Mouse (Mus musculus): ENCODE measurements at regions not wholly inside any gene's neighbourhood (a gene's known extent, or its start where the extent isn't known, plus 50 kb on each side); places are given as distances from the start of the nearest gene placed in this dataset.
"Not testable (repeated sequence)": the region's sequence is repeated elsewhere in the genome, so short reads cannot be mapped to it uniquely, and the experiment has no call there.

- no peaks in the 10 kb centered on the region for H3K4me1 ChIP-seq (ENCODE audit: insufficient read depth, low read length)
- H3K9me3 ChIP-seq (ENCODE audit: low read length) = no peaks in the 10 kb centered on the region
- H3K4me2 ChIP-seq (ENCODE audit: low read depth, low read length) = no peak overlapping the region
- TF ChIP-seq CTCF (IDR thresholded peaks at IDR 0.05; ENCODE audit: low read depth) = no peak
- H3K27me3 ChIP-seq (ENCODE audit: insufficient read depth, low read length) = no peaks in the 10 kb centered on the region
- no peak overlapping the region for H3K9ac ChIP-seq (replicated peaks; ENCODE audit: low read length)
- no peak overlapping the region for H3K27ac ChIP-seq
- ATAC-seq (no peak), DNase-seq (ENCODE audit: low spot score) (no peak)
- H3K4me3 ChIP-seq (ENCODE audit: low read length) = no peak overlapping the region
- WGBS = 86% methylated on average over 6 of the region's 6 CpGs
- no peaks in the 10 kb centered on the region for H3K36me3 ChIP-seq (ENCODE audit: insufficient read depth, low read length)
These were observed 144.5 kb downstream of the Tmem121 start for GRCm38 (mm10) chr12:113330266-113330665.

DNA sequence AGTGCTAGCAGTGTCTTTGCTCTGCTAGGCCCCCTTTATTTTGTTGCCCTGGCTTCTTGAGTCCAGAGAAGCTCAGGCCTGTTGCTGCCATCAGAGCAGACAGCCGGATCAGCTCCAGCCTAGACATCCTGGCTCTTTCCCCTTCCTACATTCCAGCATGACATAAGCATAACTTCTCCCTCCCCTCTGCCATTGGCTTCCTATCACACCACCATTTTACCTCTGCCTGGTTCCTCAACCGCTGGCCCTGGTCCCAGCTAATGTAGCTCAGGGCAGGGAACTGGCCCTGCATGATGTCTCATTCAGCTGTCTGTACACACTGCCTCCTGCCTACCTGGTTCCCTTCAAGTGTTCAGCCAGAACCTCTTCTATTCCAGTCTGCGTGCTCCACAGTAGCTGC, 146.5 kb downstream of the Tmem121 start:
- Histone ChIP-seq H3K4me3 (ENCODE audit: low read length) (no peak overlapping the region), H3K36me3 (ENCODE audit: insufficient read depth, low read length) (no peaks in the 10 kb centered on the region), H3K9me3 (ENCODE audit: low read length) (no peaks in the 10 kb centered on the region), H3K27me3 (ENCODE audit: insufficient read depth, low read length) (no peaks in the 10 kb centered on the region), H3K27ac (no peak overlapping the region), H3K4me2 (ENCODE audit: low read depth, low read length) (no peak overlapping the region), H3K9ac (replicated peaks; ENCODE audit: low read length) (no peak overlapping the region), H3K4me1 (ENCODE audit: insufficient read depth, low read length) (no peaks in the 10 kb centered on the region)
- ATAC-seq (no peak), DNase-seq (ENCODE audit: low spot score) (no peak)
- no peak for TF ChIP-seq CTCF (IDR thresholded peaks at IDR 0.05; ENCODE audit: low read depth)
- 81% methylated on average over 3 of the region's 3 CpGs for WGBS

DNA sequence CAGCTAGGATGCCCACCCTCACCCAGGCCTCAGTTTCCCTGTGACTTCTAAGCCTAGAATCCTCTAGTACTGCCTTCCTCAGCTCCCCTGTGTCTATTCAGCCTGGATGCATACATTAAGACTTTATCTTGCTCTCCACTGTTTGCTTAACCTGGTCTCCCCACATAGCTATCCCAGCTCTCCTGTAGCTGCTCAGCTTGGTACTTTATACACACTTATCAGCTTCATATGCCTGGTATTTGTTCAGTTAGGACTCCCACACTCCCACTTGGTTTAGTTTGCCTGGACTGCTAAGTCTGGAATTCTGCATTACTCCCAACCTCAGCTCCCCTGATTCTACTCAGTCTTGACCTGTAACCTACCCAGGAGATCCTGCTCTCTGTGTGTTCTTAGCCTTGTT, 147.7 kb downstream of the Tmem121 start:
- no peak for TF ChIP-seq CTCF (IDR thresholded peaks at IDR 0.05; ENCODE audit: low read depth)
- no peak for ATAC-seq

GRCm38 (mm10) chr12:113333853-113334252, 148.1 kb downstream of the Tmem121 start:
- not testable (repeated sequence) for H3K4me1 ChIP-seq (ENCODE audit: insufficient read depth, low read length); H3K4me3 ChIP-seq (ENCODE audit: low read length); H3K9ac ChIP-seq (replicated peaks; ENCODE audit: low read length); H3K36me3 ChIP-seq (ENCODE audit: insufficient read depth, low read length); H3K9me3 ChIP-seq (ENCODE audit: low read length); H3K27ac ChIP-seq; ATAC-seq; H3K4me2 ChIP-seq (ENCODE audit: low read depth, low read length); H3K27me3 ChIP-seq (ENCODE audit: insufficient read depth, low read length); DNase-seq (ENCODE audit: low spot score)
- 88% methylated on average over 3 of the region's 3 CpGs for WGBS

More for the DNA sequence above, 147.7 kb downstream of the Tmem121 start:
- Histone ChIP-seq H3K4me3 (ENCODE audit: low read length) (no peak overlapping the region), H3K4me2 (ENCODE audit: low read depth, low read length) (no peak overlapping the region), H3K4me1 (ENCODE audit: insufficient read depth, low read length) (no peaks in the 10 kb centered on the region), H3K9ac (replicated peaks; ENCODE audit: low read length) (no peak overlapping the region), H3K36me3 (ENCODE audit: insufficient read depth, low read length) (no peaks in the 10 kb centered on the region), H3K27me3 (ENCODE audit: insufficient read depth, low read length) (no peaks in the 10 kb centered on the region), H3K9me3 (ENCODE audit: low read length) (no peaks in the 10 kb centered on the region), H3K27ac (no peak overlapping the region)
- no peak for DNase-seq (ENCODE audit: low spot score)

- 50% methylated on average over 3 of the region's 3 CpGs for WGBS
- no peaks in the 10 kb centered on the region for H3K4me1 ChIP-seq (ENCODE audit: insufficient read depth, low read length)
- TF ChIP-seq CTCF (IDR thresholded peaks at IDR 0.05; ENCODE audit: low read depth) = no peak
- H3K9ac ChIP-seq (replicated peaks; ENCODE audit: low read length) = no peak overlapping the region
- DNase-seq (ENCODE audit: low spot score) (no peak), ATAC-seq (no peak)
- no peak overlapping the region for H3K4me2 ChIP-seq (ENCODE audit: low read depth, low read length)
- H3K27me3 ChIP-seq (ENCODE audit: insufficient read depth, low read length) = no peaks in the 10 kb centered on the region
- H3K36me3 ChIP-seq (ENCODE audit: insufficient read depth, low read length) = no peaks in the 10 kb centered on the region
- H3K4me3 ChIP-seq (ENCODE audit: low read length) = no peak overlapping the region
- no peak overlapping the region for H3K27ac ChIP-seq
- no peaks in the 10 kb centered on the region for H3K9me3 ChIP-seq (ENCODE audit: low read length)
These were observed 151.5 kb downstream of the Tmem121 start for GRCm38 (mm10) chr12:113337271-113337670.

DNA sequence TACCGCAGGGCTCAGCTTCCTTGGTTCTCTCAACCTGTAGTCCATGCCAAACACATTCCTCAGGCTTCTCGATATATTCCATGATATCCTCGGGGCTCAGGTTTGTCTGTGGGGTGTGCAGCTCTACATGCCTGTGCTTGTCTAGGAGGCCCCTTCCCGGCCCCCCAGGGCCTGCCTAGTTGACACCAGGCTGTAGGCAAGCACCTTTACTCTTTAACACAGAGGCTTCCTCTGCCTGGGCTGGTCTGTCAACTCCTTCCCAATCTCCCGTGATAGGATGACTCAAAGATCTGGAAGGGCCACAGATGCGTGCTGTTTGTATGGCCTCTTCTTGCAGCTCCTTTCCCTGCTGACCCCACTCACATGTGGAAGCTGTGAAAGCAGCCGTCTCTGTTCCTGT, 150.4 kb upstream of the Adam6b start:
- DNase-seq (ENCODE audit: low spot score) = no peak
- Histone ChIP-seq H3K36me3 (ENCODE audit: insufficient read depth, low read length) (no peaks in the 10 kb centered on the region), H3K4me3 (ENCODE audit: low read length) (no peak overlapping the region), H3K9me3 (ENCODE audit: low read length) (no peaks in the 10 kb centered on the region), H3K9ac (replicated peaks; ENCODE audit: low read length) (no peak overlapping the region), H3K27ac (no peak overlapping the region), H3K4me1 (ENCODE audit: insufficient read depth, low read length) (no peaks in the 10 kb centered on the region), H3K4me2 (ENCODE audit: low read depth, low read length) (no peak overlapping the region), H3K27me3 (ENCODE audit: insufficient read depth, low read length) (no peaks in the 10 kb centered on the region)
- no peak for ATAC-seq
- TF ChIP-seq CTCF (IDR thresholded peaks at IDR 0.05; ENCODE audit: low read depth) = no peak
- WGBS = 58% methylated on average over 7 of the region's 7 CpGs

DNA sequence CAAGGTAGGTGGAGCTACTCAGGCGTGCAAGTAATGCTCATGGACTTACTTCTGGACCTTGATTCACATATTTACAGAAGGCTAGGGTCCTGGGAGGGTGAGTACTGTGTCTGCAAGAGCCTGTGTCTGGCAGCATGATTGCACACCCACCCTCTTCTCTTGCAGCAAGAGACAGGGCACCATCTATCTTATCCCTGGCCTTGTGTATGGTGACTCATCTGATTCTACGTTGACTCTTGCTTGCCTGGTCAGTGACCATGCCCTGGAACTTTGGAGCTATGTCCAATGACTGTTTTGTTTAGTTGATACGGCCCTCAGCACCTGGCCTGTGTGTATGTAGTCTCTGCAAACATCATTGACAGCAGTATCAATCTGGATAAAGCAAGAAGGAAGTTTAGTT, 148.3 kb upstream of the Adam6b start:
- TF ChIP-seq CTCF (IDR thresholded peaks at IDR 0.05; ENCODE audit: low read depth) = no peak
- H3K36me3 ChIP-seq (ENCODE audit: insufficient read depth, low read length) = no peaks in the 10 kb centered on the region
- no peak overlapping the region for H3K4me3 ChIP-seq (ENCODE audit: low read length)
- no peak overlapping the region for H3K27ac ChIP-seq
- H3K4me2 ChIP-seq (ENCODE audit: low read depth, low read length) = no peak overlapping the region
- WGBS = 64% methylated on average over 3 of the region's 3 CpGs
- H3K9me3 ChIP-seq (ENCODE audit: low read length) = no peaks in the 10 kb centered on the region
- DNase-seq (ENCODE audit: low spot score) (no peak), ATAC-seq (no peak)
- H3K27me3 ChIP-seq (ENCODE audit: insufficient read depth, low read length) = no peaks in the 10 kb centered on the region
- H3K4me1 ChIP-seq (ENCODE audit: insufficient read depth, low read length) = no peaks in the 10 kb centered on the region
- H3K9ac ChIP-seq (replicated peaks; ENCODE audit: low read length) = no peak overlapping the region
